Mouse (Mus musculus) ES-E14 (cell line): Measurements from ENCODE around the gene Arf3.

Experiments used
- CHD2 ChIP-seq: IDR thresholded peaks from 2 replicates; pipeline ENCODE4 v1.6.1; 2014; ENCODE audit warnings: mild to moderate bottlenecking, low read depth, low read length, inconsistent platforms
- HCFC1 ChIP-seq: IDR thresholded peaks from 2 replicates; pipeline ENCODE4 v1.6.1; 2012; ENCODE audit warnings: low read length, inconsistent platforms, borderline replicate concordance; ENCODE audit not compliant: insufficient read depth
- ZC3H11A ChIP-seq: IDR thresholded peaks from 2 replicates; pipeline ENCODE4 v1.6.1; 2012; ENCODE audit warnings: low read depth, mild to moderate bottlenecking, inconsistent platforms, low read length, borderline replicate concordance
- ZNF384 ChIP-seq: IDR thresholded peaks from 2 replicates; pipeline ENCODE4 v1.6.1; 2012; ENCODE audit warnings: low read depth, low read length, inconsistent platforms

GRCm38 (mm10) chr15:98778191-98778770 is 15.3 kb upstream of the Arf3 start:
- TF ChIP-seq ZNF384 (no peak), ZC3H11A (no peak), CHD2 (no peak), HCFC1 (no peak)
